Mouse (Mus musculus) heart, postnatal 10 days (tissue): Measurements from ENCODE around the gene Lrrc14b. TPM values are rescaled to one million over a fixed set of nuclear protein-coding genes. Genes with fewer than 3 reads are reported as not detected.

Experiments used
- DNase-seq, 2 experiments: peaks; one replicate each; pipeline ENCODE4 v3.0.0; 2021
- intact Hi-C: fragments of 180-260 bp; cut with DNase I; formaldehyde crosslinking; loops from one replicate; pipeline ENCODE4 v1.15.1; 2025
- total RNA-seq, 2 experiments: library from RNA; stranded (reverse); gene quantifications; 2 replicates each; pipeline ENCODE4 v1.2.3; 2021

Gene Lrrc14b
- 10 to 100 TPM; 41.9 to 49.7 TPM for total RNA-seq

GRCm38 (mm10) chr13:74363859-74364235 lies at the start of gene Lrrc14b:
Gene Lrrc14b, minus strand, starts transcription at chr13:74364005.
- peak; percentile 84 to 87 for DNase-seq
- intact Hi-C loops = no loop called here

DNA sequence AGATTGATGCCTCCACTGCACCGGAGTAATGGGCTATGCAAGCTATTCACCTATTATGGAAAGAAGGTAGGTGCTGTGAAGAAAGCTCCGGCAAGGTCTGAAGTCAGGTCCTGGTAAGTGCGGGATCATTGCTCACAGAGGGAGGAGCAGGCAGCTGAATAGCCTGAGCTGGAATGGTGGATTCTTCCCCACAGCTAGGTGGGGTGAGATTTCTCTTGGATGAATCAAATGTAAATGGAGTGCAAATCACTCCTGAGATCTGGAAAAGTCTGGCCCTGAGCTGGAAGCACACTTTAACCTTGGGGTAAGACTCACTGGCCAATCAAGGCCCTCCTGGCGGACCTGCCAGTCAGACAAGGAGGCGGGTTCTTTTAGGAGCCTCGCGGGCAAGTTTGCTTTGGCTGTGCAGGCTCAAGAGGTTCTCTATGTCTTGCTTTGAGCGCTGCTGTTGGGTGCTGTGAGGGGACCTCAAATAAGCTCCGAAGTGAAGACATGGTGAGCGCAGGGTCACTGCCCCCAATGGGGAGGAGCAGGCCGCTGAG lies 35.6 kb upstream of the Lrrc14b start, which contains the start of gene Ftl1-ps1:
Gene Ftl1-ps1, plus strand, starts transcription at position 397 of the 542 bp plus-strand sequence.
- intact Hi-C loops = no loop called here
- DNase-seq = no peak

DNA sequence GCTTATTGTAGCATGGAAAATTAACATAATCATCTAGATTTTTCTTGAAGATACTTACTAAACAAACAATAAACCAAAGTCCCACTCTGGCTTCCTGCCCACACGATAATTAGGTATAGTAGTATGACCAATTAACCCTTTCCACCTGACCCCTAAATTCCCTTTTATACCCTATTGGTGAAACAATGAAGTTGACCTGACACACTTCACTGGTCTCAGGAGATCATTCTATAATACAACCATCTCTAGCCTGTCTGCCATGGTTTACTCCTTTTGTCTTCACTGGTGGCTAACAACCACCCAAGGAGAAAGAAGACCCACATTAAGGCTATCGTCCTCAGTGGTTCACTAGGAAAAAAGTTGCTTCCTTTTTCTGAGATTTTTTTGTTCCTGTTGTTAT lies 27.4 kb upstream of the Lrrc14b start:
- intact Hi-C loops = no loop called here
- DNase-seq = no peak

GRCm38 (mm10) chr13:74390371-74390990 lies 26.7 kb upstream of the Lrrc14b start, which contains the start of gene Zfp72:
Gene Zfp72, minus strand, starts transcription at chr13:74390836.
- intact Hi-C loops = no loop called here
- peak; percentile 75 to 86 for DNase-seq

DNA sequence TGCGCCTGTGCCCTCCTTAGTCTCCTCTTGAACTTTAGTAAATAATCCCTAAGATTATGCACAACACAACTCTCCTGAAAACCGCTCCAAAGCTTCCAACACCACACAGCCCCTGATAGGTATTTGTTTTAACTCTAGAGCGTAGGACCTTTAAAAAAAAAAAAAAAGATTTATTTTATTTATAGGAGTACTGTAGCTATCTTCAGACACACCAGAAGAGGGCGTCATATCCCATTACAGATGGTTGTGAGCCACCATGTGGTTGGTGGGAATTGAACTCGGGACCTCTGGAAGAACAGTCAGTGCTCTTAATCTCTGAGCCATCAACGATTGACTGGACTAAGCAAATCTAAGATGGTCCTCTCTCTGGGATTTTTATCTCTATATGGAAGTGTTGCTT lies 25.9 kb upstream of the Lrrc14b start:
- intact Hi-C loops = no loop called here
- DNase-seq = no peak

- no peak for DNase-seq
- intact Hi-C loops = no loop called here
Observed at GRCm38 (mm10) chr13:74382289-74382688, 18.5 kb upstream of the Lrrc14b start.

DNA sequence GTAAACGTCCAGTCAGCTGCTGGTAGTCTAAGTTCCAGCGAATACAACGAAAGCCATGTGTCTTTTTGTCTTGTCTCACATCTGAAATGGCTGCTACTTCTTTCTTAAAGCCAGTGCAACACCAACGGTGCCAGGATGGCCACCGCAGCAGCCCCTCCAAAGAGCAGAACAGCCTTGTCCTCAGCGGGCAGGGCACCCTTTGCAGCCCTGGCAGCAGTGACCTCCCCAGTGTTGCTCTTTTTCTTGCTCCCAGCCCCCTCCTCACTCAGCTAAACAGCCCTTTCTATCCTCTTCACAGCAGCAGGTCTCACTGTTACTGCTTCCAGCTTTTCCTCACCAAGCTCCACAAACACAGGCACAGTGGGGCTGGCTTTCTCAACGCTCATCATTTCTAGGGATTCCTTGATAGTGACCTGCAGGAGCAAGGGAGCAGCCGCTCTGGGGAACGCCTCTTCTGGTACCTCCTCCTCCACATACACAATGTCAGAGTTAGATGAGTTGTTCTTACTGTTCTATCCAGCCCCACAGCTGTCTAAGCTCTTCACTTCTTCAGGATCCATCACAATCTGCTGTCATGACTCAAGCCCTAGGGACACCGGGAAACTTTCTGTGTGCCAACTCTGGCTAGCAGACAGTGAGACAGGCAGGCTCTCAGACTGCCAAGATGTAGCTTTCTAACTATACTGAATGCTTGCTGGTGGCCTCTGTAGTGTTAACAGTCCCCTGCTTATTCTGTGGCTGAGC lies 17.9 kb upstream of the Lrrc14b start:
- intact Hi-C loops = no loop called here
- DNase-seq = peak; percentile 37 to 47

DNA sequence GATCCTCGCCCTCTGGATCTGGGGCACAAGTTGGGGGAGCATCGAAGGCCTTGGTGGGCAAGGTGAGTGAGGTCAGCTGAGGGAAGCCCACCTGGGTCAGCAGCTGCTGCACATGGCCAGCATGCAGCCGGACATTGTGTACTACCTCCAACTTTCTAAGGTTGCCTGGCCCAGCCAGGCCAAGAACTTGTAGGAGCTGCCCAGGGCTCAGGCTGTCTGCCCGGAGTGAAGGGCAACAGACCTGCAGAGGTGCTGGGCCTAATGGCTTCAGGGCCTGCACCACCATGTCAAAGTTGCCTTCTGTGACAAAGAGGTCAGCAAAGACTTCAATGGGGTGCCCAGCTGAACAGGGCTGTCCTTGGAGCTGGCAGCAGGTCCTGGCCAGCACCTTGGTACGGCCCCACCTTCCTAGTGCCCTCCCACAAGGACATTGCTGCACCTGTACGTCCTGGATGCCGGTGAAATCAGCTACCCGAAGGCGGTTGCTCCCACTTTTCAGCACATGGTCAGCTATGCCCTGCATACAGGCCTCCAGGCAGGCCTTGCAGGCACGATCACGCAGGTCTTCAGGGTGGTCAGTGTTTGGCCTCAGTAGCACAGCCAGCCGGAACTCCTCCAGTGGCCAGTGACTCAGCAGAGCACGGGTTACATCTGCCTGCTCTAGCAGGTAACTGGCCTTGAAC lies 488 bp downstream of the Lrrc14b start:
- peak in 1 of 2 experiments; percentile 58 for DNase-seq
- intact Hi-C loops = no loop called here

GRCm38 (mm10) chr13:74362218-74362617 lies 1.6 kb downstream of the Lrrc14b start:
- no peak for DNase-seq
- intact Hi-C loops = no loop called here

GRCm38 (mm10) chr13:74356491-74356890 lies 7.3 kb downstream of the Lrrc14b start:
- DNase-seq = no peak
- intact Hi-C loops = no loop called here

- intact Hi-C loops = loop anchor here (5.0 kb wide), 1 partner anchor 112 kb away; no protein-coding TSS in a partner anchor
Observed at GRCm38 (mm10) chr13:74350435-74350906, 13.3 kb downstream of the Lrrc14b start.

DNA sequence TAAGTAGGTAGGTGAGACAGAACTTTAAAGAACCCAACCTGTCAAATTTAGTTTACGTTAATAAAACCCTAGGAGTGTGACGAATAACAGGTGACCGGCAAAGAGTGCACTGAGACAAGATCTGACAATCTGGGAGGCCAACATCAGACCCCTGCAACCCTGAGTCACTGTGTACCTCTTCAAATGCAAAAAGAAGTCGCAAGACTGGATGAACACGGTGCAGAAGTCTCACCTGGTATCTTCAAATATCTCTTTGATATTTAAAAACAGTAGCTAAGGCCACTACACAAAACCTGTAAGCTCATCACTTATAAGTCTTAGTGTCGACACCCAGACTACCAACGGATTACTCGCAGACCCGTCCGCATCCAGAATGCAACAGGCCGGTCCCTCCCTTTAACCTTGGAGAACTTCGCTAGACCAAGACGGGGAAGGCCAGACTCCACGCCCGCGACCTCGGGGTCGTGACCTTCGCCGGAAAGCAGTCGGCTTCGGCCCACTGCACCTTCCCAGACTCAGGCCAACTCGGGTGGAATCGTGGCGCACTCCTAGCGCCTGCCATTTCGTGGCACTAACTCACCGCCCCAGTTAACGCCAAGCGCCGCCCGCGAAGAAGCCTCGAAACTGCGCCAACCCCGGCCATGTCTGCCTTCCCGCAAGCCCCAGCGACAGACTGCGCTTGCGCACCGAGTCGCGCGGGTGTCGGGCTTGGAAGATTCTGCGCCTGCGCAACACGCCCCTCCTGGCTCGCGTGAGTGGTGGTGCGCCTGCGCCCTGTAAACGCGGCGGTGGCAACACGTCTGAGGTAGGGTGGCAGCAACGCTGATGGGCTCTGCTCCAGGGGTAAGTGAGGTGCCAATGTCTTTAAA lies 14.0 kb downstream of the Lrrc14b start, which contains the start of the genes Sdha and Ccdc127:
Gene Sdha, minus strand, starts transcription at position 715 of the 869 bp plus-strand sequence.
Gene Ccdc127, plus strand, starts transcription at position 744 of the 869 bp plus-strand sequence.
- intact Hi-C loops = loop anchor here (5.0 to 10.0 kb wide), 3 partner anchors 113 to 505 kb away; partner anchors contain the start of gene Zfp825
- peak; percentile 97 for DNase-seq

More at GRCm38 (mm10) chr13:74350435-74350906, 13.3 kb downstream of the Lrrc14b start:
- DNase-seq = no peak

GRCm38 (mm10) chr13:74341036-74341435 lies 22.8 kb downstream of the Lrrc14b start:
- DNase-seq = peak; percentile 43 to 62
- intact Hi-C loops = loop anchor here (2.0 to 10.0 kb wide), 3 partner anchors 154 to 514 kb away; partner anchors contain the start of gene Zfp825

- DNase-seq = no peak
- intact Hi-C loops = no loop called here
Observed at GRCm38 (mm10) chr13:74329321-74329720, 34.5 kb downstream of the Lrrc14b start.

DNA sequence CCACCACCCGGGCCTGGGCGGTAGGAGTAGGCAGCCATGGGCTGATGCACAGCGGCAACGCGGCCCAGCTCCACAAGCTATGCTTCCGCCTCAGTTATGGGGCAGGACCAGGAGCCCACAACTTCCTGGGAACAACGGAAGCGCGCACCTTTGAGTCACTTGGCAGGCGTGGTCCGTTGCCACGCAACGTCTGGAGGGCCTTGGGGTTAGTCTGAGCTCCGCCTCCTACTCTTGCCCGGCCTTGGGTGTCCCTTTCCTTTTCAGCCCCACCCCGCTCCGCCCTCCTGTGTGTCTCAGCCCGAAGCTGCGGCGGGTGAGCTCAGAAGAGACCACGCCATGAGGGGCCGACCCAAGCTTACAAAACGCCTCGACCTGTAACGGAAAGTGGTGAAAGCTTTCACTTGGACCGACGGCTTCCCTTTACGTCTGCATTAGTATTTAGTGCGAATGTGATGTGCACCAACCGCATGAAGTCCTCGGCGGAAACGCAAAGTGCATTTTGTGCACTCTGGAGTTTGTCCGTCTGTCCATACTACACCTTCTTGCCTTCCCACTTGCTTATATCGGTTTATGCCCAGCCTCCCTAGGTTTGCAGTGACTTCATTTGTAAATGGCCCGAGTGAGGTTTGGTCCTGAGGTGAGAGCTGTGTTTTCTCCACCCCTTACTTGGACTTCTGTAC lies 46.5 kb downstream of the Lrrc14b start, which contains the start of gene Pdcd6:
Gene Pdcd6, minus strand, starts transcription at position 411 of the 680 bp plus-strand sequence.
- intact Hi-C loops = no loop called here
- peak; percentile 95 to 96 for DNase-seq

DNA sequence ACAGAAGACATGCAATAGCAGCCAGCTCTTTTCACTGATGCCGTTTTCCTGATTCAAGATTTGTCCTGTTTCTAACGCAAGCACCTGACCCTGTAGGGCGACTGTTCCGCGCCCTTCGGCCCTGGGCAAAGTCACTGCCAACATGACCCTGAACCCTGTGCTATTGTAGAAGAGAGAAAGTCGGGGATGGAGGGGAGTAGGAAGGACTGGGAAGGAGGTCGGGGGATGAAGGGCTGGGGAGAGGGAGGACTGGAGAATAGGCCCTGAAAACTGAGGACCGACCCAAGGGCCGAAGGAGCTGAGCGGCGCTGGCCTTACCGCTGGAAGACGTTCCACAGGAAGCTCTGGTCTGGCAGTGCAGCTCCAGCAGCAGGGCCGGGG lies 47.0 kb downstream of the Lrrc14b start:
- intact Hi-C loops = no loop called here
- DNase-seq = no peak

DNA sequence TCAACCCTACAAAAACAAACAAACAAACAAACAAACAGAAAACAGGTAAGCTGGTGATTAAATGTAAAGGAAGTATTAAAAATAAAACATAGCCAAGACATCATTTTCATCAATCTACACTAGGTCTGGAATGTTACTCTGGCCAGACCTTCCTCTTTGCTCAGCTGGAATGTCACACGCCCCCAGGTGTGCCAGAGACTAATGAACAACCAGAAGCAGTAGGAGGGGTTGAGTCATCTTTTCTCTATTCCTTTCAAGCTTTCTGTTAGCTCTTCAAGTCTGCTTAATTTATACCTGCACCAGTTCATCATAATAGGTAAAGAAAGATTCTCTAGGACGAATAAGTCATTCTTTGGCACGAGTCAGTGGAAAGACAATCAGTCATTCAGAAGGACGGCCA lies 47.4 kb downstream of the Lrrc14b start:
- intact Hi-C loops = no loop called here
- no peak for DNase-seq

GRCm38 (mm10) chr13:74314616-74315015 lies 49.2 kb downstream of the Lrrc14b start:
- no peak for DNase-seq
- intact Hi-C loops = no loop called here
